Mouse (Mus musculus) adrenal gland (tissue): ENCODE results near the gene Tpm3.
"Not testable (repeated sequence)": the region's sequence is repeated elsewhere in the genome, so short reads cannot be mapped to it uniquely, and the experiment has no call there.

Experiments
- intact Hi-C: fragments of 180-260 bp; cut with DNase I; formaldehyde crosslinking; loops from one replicate; pipeline ENCODE4 v1.15.1; 2025

Tpm3 gene

DNA sequence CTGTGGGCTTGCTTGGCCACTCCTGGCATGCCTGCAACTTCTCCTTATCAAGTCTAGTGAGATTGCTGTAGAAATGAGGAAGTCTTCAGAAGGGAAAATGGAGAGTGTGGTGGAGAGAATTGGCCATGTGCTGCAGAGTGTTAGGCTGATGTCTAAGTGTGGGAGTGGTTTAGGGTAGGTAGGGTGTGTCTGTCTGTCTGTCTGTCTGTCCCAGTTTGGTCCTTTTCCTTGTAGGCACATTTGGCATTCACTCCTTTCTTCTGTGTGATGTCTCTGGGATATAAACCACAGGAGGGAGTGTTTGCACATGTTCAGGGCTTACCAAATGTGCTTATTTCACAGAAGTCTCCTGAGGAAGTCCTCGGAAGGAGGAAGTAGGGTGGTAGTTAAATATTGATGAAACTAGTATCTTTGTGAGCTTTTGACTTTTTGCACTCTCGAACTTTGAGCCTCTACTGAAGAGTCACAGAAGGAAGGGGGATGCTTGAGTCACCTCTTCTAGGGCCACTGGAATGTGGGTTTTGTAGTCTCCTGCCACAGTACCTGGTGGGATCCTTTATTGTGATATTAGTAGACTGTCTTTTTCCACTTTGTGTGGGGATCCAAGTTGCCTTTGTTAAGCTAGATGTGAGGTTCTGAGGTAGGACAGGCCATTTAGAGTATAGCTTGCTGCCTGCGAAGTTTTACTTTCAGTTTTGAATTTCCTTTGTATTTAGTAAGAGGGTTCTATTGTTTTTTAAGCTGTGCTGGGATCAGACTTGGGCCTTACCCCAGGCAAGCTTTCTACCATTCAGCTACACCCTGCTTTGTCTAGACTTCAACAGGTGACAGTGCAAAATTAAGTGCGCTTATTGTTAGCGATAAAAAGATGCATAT lies 9.2 kb downstream of the Tpm3 start:
- intact Hi-C loops: loop anchor here (5.0 kb wide), 1 partner anchor 36 kb away; no protein-coding TSS in a partner anchor

GRCm38 (mm10) chr3:90083034-90083433 lies 10.6 kb downstream of the Tpm3 start:
- intact Hi-C loops: loop anchor here (5.0 kb wide), 1 partner anchor 34 kb away; no protein-coding TSS in a partner anchor

- intact Hi-C loops: loop anchor here (5.0 kb wide), 1 partner anchor 33 kb away; no protein-coding TSS in a partner anchor
Measured at GRCm38 (mm10) chr3:90083698-90084324, 11.4 kb downstream of the Tpm3 start.

GRCm38 (mm10) chr3:90084790-90085189 lies 12.3 kb downstream of the Tpm3 start:
- intact Hi-C loops: loop anchor here (5.0 kb wide), 1 partner anchor 33 kb away; no protein-coding TSS in a partner anchor

GRCm38 (mm10) chr3:90085281-90085680 lies 12.8 kb downstream of the Tpm3 start:
- intact Hi-C loops: no loop called here

DNA sequence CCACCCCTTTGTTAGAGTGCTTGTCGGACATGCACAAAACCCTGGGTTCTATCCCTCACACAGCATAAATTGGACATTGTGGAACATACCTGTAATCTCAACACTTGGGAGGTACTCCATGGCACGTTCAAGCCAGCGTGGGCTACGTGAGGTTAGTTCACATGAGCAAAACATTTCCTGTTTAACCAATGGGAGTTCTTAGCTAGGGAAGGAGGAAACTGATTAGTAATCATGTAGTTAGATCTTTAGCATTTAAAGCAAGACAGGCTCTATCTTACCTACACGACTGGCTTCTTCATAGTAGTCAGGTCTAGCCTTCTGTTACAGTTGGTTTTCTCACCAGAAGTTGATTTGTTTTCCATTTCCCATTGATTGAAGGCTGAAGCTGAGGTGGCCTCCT lies 13.6 kb downstream of the Tpm3 start:
- intact Hi-C loops: no loop called here

GRCm38 (mm10) chr3:90088617-90089016 lies 16.2 kb downstream of the Tpm3 start:
- intact Hi-C loops: no loop called here

GRCm38 (mm10) chr3:90090892-90091291 lies 18.4 kb downstream of the Tpm3 start:
- intact Hi-C loops: no loop called here

DNA sequence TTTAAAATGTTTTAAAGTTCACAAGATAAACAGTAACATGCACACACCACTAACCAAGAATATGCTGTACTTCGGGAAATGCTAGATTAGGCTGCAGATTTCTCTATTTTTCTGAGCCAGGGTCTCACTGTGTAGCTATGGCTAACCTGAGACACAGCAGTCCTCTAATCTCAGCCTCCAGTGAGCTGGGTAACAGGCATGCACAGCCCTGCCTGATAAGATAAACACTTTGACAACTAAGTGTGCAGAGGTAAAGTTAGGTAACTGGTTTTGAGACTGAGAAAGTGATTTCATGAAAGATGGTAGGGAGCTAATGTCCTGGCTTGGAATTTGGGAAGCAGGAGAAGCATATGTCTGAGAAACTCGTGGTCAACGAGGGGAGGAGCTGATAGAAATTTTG lies 22.0 kb downstream of the Tpm3 start:
- intact Hi-C loops: no loop called here

DNA sequence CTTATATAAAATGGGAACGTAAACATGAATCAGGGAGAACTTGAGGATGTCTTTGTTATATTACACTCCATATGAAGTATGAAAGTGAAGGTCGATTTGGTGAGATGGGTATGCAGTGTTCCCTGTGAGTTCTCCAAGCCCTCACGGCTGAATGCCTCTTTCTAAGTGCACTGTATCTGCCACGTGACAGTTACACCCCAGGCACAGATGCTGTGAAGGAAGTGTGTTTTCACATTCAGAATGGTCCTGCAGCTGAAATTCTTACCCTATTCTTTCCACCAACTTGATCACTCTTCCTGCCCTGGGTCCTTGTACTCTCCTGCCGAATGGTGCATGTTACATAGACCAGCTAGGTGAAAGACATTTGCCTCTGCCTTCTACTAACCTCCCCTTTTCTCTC lies 25.5 kb downstream of the Tpm3 start:
- intact Hi-C loops: no loop called here

DNA sequence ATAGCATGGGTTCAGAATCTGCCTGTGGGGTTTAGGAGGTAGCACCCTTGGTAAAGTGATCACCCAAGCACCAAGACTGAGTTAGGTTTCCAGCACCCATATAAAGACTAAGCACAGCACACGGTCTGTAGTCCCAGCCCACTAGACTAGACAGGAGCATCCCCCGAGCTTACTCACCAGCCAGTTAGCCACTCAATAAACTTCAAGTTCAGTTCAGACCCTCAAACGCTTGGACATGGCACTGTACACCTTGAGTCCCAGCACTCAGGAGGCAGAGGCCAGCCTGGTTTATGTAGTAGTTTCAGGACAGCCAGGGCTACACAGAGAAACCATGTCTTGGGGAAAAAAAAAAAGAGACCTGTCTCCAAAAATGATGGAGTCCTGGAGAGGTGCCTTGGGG lies 28.6 kb downstream of the Tpm3 start:
- intact Hi-C loops: no loop called here

GRCm38 (mm10) chr3:90101673-90102072 lies 29.2 kb downstream of the Tpm3 start:
- intact Hi-C loops: no loop called here

GRCm38 (mm10) chr3:90102239-90102638 lies 29.8 kb downstream of the Tpm3 start:
- intact Hi-C loops: no loop called here

DNA sequence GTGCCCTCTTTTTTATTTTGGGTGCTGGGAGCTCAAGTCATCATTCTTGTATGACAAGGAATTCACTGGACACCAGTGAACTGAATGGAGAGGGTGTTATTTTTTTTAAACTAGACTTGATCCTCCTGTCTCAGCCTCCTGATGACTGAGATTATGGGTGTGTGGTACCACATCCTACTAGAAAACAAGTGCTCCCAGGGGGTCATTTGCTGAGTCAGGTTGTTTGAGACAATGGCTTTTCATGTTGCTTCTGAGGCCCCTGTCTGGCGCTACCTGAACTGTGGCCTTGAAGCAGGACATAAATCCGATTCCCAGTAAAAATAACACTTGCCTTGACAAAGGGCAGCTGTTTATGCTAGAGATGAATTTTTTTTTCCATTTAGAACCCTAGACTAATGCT lies 30.7 kb downstream of the Tpm3 start:
- intact Hi-C loops: no loop called here

GRCm38 (mm10) chr3:90103938-90104337 lies 31.5 kb downstream of the Tpm3 start, which contains the start of gene Nup210l:
TSS of gene Nup210l (plus strand) at chr3:90104132.
- intact Hi-C loops: no loop called here

GRCm38 (mm10) chr3:90111706-90112105 lies 39.3 kb downstream of the Tpm3 start:
- intact Hi-C loops: no loop called here

- intact Hi-C loops: no loop called here
Measured at GRCm38 (mm10) chr3:90114342-90114741, 41.9 kb downstream of the Tpm3 start.

DNA sequence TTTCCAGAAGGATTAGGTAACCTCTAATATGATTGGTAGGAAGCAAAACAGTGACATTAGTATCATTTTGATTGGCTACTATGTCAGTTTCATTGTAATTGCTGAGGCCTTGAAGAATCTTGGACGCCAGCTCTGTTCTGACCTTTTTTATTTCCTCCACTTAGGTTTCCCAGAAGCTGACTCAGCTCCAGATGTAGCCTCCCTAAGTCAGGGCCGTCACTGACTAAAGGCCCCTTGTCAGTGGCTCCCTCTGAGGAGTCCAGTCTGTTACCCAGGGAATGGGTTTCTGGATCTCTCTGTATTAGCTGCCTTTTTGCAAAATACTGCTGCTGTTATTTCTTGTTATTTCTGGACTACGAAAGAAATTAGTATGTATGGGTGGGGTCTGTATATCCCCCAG lies 43.1 kb downstream of the Tpm3 start:
- intact Hi-C loops: loop anchor here (5.0 kb wide), 1 partner anchor 33 kb away; no protein-coding TSS in a partner anchor

DNA sequence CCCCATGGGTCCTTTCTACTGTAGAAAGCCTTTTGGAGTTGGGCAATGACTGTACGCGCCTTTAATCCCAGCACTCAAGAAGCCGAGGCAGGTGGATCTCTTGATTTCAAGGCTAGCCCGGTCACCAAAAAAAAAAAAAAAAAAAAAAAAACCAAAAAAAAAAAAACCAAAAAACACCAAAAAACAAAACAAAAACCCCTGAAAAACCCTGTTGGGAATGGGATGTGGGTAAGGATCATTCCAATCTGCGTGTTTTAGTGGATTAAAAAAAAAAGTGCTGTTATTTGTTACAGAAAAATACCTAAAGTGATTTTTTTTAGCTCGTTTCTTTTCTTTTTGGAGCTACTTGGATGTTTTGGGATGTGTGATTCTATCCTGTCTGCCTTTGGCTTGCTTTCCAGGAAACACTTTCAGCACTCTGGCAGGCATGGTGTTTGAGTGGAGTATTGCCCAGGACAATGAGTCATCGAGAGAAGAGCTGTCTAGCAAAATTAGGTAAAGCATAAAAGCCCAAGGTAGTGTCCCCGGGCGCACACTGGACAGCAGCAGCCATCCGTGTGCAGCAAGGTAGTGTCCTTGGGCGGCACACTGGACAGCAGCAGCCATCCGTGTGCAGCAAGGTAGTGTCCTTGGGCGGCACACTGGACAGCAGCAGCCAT lies 45.8 kb downstream of the Tpm3 start:
- intact Hi-C loops: loop anchor here (5.0 kb wide), 1 partner anchor 36 kb away; no protein-coding TSS in a partner anchor

GRCm38 (mm10) chr3:90122036-90122435 lies 49.6 kb downstream of the Tpm3 start:
- intact Hi-C loops: not testable (repeated sequence)

GRCm38 (mm10) chr3:90125710-90126109 lies 53.3 kb downstream of the Tpm3 start:
- intact Hi-C loops: no loop called here

DNA sequence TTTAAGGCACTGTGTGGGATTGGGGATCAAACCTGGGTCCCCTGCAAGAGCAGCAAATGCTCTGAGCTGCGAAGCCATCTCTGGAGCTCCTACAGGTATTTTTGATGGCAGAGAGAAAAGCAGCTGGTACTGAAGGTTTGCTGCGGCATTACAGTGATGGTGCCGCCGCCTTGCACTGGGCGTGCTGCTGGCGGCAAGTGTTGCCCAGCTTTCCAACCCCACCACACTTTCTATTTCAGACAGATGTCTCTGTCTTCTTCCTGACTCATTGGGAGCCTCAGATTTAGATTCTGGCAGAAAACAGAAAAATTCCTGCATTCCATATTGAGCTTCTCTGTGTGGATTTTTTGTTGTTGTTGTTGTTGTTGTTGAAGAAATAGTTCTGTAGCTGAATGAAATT lies 55.4 kb downstream of the Tpm3 start:
- intact Hi-C loops: no loop called here
